Mouse (Mus musculus) ES-E14 (cell line): ENCODE measurements around the gene Mlxipl.

ENCODE experiments used
- HCFC1 ChIP-seq: IDR thresholded peaks from 2 replicates; pipeline ENCODE4 v1.6.1; 2012; ENCODE audit warnings: low read length, inconsistent platforms, borderline replicate concordance; ENCODE audit not compliant: insufficient read depth
- ZNF384 ChIP-seq: IDR thresholded peaks from 2 replicates; pipeline ENCODE4 v1.6.1; 2012; ENCODE audit warnings: low read depth, low read length, inconsistent platforms

GRCm38 (mm10) chr5:135063629-135064381 lies 25.9 kb upstream of the Mlxipl start, which contains the start of gene Dnajc30:
- no peak for TF ChIP-seq ZNF384
- TF ChIP-seq HCFC1, result peak; percentile 84
